Mouse (Mus musculus): ENCODE data around the gene Tas2r102.

The Tas2r102 gene

GRCm38 (mm10) chr6:132761831-132762230 lies at the start of gene Tas2r102:
Tas2r102 (plus strand) TSS chr6:132762131.
- in situ Hi-C loops (cut with MboI) = no loop called here

GRCm38 (mm10) chr6:132737935-132738334 lies 24.0 kb upstream of the Tas2r102 start, which contains the start of gene Tas2r115:
Tas2r115 (minus strand) TSS chr6:132738035.
- in situ Hi-C loops (cut with MboI) = no loop called here

- in situ Hi-C loops (cut with MboI) = no loop called here
Observed at GRCm38 (mm10) chr6:132750206-132750605, 11.7 kb upstream of the Tas2r102 start.

- in situ Hi-C loops (cut with MboI) = no loop called here
Observed at GRCm38 (mm10) chr6:132754430-132754829, 7.5 kb upstream of the Tas2r102 start, which contains the start of gene Tas2r124. Tas2r124 (plus strand) TSS chr6:132754730.

GRCm38 (mm10) chr6:132778062-132778461 lies 16.1 kb downstream of the Tas2r102 start, which contains the start of gene Tas2r136:
Tas2r136 (minus strand) TSS chr6:132778162.
- in situ Hi-C loops (cut with MboI) = no loop called here

GRCm38 (mm10) chr6:132795393-132795792 lies 33.5 kb downstream of the Tas2r102 start:
- in situ Hi-C loops (cut with MboI) = no loop called here

GRCm38 (mm10) chr6:132802518-132802917 lies 40.6 kb downstream of the Tas2r102 start, which contains the start of gene Tas2r117:
Tas2r117 (plus strand) TSS chr6:132802818.
- in situ Hi-C loops (cut with MboI) = no loop called here

All from mature B cell (primary cell).